Mouse (Mus musculus): ENCODE data around the gene 0610010K14Rik. TPM values are rescaled to one million over a fixed set of nuclear protein-coding genes. Genes with fewer than 3 reads are reported as not detected.

0610010K14Rik gene
- polyA plus RNA-seq, 1 experiment from 2014 or later = 210 TPM

- H3K4me3 ChIP-seq = no peak overlapping the region
- 78% methylated on average over 5 of the region's 5 CpGs for WGBS
- H3K4me1 ChIP-seq = peaks cover 4% of the 10 kb centered on the region
- no peak overlapping the region for H3K27ac ChIP-seq (replicated peaks)
- DNase-seq (ENCODE audit: low spot score) = no peak
- no peaks in the 10 kb centered on the region for H3K36me3 ChIP-seq (replicated peaks)
- H3K27me3 ChIP-seq (replicated peaks; ENCODE audit: low read depth, poor library complexity, severe bottlenecking) = peaks cover 35% of the 10 kb centered on the region
- H3K9me3 ChIP-seq = no peaks in the 10 kb centered on the region
Observed at GRCm38 (mm10) chr11:70208778-70209388, 28.8 kb downstream of the 0610010K14Rik start.

- no peaks in the 10 kb centered on the region for H3K4me1 ChIP-seq
- H3K27me3 ChIP-seq (replicated peaks; ENCODE audit: low read depth, poor library complexity, severe bottlenecking) = peaks cover 19% of the 10 kb centered on the region
- WGBS = 86% methylated on average over 7 of the region's 7 CpGs
- no peak overlapping the region for H3K4me3 ChIP-seq
- no peak for DNase-seq (ENCODE audit: low spot score)
- H3K27ac ChIP-seq (replicated peaks) = no peak overlapping the region
- H3K9me3 ChIP-seq = no peaks in the 10 kb centered on the region
- H3K36me3 ChIP-seq (replicated peaks) = no peaks in the 10 kb centered on the region
Observed at GRCm38 (mm10) chr11:70207283-70207682, 30.4 kb downstream of the 0610010K14Rik start.

DNA sequence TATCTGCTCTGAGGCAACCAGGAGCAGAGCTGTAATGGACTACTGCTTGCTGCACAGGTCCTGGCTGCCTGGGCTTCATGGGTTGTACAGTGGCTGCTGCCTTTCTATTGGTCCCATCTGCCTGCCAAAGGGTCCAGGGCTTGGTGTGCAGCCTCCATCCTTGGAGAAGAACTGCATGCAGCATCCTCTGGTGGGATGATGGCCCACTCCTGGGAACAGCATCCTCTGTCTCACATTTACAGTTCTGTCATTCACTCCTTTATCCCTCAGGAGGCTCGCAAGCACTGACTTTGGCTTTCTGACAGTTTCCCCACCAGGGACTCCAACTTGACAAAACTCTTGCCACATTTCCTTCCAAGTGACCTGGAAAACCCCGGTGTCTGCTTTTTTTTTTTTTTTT lies 30.9 kb downstream of the 0610010K14Rik start:
- Histone ChIP-seq H3K9me3 (no peaks in the 10 kb centered on the region), H3K4me3 (no peak overlapping the region), H3K4me1 (no peaks in the 10 kb centered on the region), H3K36me3 (replicated peaks) (no peaks in the 10 kb centered on the region), H3K27me3 (replicated peaks; ENCODE audit: low read depth, poor library complexity, severe bottlenecking) (peaks cover 14% of the 10 kb centered on the region; the same call in 1 of the 2 replicates), H3K27ac (replicated peaks) (no peak overlapping the region)
- DNase-seq (ENCODE audit: low spot score) = no peak
- WGBS = 78% methylated on average over 2 of the region's 2 CpGs

DNA sequence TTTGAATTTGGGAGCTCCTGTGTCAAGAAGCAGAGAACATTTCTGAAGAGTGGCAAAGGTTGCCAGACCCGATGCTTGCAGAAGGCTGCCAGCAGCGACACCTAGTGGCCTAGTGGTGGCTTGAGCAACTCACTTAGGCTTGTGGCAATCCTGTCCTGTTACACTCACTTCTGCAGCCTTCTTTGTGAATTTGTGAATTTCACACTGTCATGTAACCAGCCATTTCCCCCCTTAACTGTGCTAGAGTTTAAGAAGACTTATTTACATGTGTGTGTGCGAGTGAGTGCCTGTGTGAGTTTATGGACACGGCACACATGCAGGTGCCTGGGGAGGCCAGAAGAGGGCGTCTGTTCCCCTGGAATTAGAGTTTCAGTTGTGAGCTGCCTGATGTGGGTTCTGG lies 36.0 kb downstream of the 0610010K14Rik start:
- Histone ChIP-seq H3K36me3 (replicated peaks) (no peaks in the 10 kb centered on the region), H3K27ac (replicated peaks) (no peak overlapping the region), H3K9me3 (no peaks in the 10 kb centered on the region), H3K27me3 (replicated peaks; ENCODE audit: low read depth, poor library complexity, severe bottlenecking) (0 out of 2 replicates have a peak, but pooled peaks cover 11% of the 10 kb centered on the region), H3K4me3 (no peak overlapping the region), H3K4me1 (peaks cover 15% of the 10 kb centered on the region)
- 35% methylated on average over 5 of the region's 5 CpGs for WGBS
- DNase-seq (ENCODE audit: low spot score) = peak; percentile 85

DNA sequence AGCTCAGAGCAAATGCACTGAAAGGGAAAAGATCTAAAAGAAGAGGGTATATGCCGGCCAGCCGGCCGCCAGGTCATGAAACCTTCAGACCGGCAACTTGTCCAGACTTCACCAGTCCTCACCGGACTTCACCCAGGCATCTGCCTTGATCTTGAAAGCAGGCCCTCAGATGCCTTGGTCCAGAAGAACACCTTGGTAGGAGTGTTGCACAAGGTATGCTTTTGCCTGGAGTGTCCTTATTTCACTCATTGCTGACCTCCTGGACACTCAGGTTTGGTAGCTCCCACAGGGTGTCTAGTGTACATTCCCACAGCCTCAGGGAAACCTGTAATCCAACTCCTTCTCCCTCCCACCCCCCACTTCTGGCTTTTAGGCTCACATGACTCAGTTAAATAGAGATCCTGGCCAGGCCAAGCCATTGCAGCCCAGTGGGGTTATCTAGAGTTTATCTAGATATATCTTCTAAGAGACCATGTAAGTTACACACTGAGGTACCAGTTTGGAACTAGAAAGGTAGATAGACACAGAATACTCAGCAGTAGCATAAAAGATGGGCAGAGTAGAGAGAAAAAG lies 37.6 kb downstream of the 0610010K14Rik start:
- 84% methylated on average over 5 of the region's 5 CpGs for WGBS
- DNase-seq (ENCODE audit: low spot score) = no peak

DNA sequence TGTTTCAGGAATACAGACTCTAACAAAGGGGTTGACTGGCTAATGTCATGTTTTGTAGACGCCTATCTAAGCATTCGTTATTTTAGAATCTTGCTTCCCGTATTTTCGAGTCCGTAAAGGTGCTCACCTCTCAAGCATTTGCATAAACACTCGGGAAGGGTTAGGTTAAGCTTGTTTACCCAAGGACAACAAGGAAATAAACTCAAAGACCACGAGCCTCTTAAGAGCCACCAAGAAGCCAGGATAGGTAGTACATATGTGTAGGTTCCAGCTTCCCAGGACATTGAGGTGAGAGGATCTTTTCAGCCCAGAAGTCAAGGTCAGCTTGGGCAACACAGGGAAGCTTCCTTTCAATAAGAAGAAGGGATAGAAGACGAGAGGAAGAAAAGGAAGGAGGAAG lies 38.6 kb downstream of the 0610010K14Rik start:
- Histone ChIP-seq H3K9me3 (no peaks in the 10 kb centered on the region), H3K36me3 (replicated peaks) (no peaks in the 10 kb centered on the region), H3K27ac (replicated peaks) (no peak overlapping the region), H3K4me3 (no peak overlapping the region), H3K27me3 (replicated peaks; ENCODE audit: low read depth, poor library complexity, severe bottlenecking) (no peaks in the 10 kb centered on the region), H3K4me1 (peaks cover 15% of the 10 kb centered on the region)
- WGBS = 84% methylated on average over 8 of the region's 8 CpGs
- no peak for DNase-seq (ENCODE audit: low spot score)

More for the DNA sequence above, 37.6 kb downstream of the 0610010K14Rik start:
- no peaks in the 10 kb centered on the region for H3K36me3 ChIP-seq (replicated peaks)
- H3K4me3 ChIP-seq = no peak overlapping the region
- H3K4me1 ChIP-seq = peaks cover 15% of the 10 kb centered on the region
- H3K9me3 ChIP-seq = no peaks in the 10 kb centered on the region
- no peak overlapping the region for H3K27ac ChIP-seq (replicated peaks)
- no peaks in the 10 kb centered on the region for H3K27me3 ChIP-seq (replicated peaks; ENCODE audit: low read depth, poor library complexity, severe bottlenecking)

GRCm38 (mm10) chr11:70198332-70198731 lies 39.4 kb downstream of the 0610010K14Rik start:
- H3K9me3 ChIP-seq = no peaks in the 10 kb centered on the region
- no peak overlapping the region for H3K27ac ChIP-seq (replicated peaks)
- no peak overlapping the region for H3K4me3 ChIP-seq
- peaks cover 15% of the 10 kb centered on the region for H3K4me1 ChIP-seq
- 89% methylated on average over 3 of the region's 3 CpGs for WGBS
- no peaks in the 10 kb centered on the region for H3K27me3 ChIP-seq (replicated peaks; ENCODE audit: low read depth, poor library complexity, severe bottlenecking)
- no peaks in the 10 kb centered on the region for H3K36me3 ChIP-seq (replicated peaks)
- no peak for DNase-seq (ENCODE audit: low spot score)

GRCm38 (mm10) chr11:70193354-70194285 lies 44.1 kb downstream of the 0610010K14Rik start:
- H3K27ac ChIP-seq (replicated peaks) = no peak overlapping the region
- no peaks in the 10 kb centered on the region for H3K9me3 ChIP-seq
- no peak overlapping the region for H3K4me3 ChIP-seq
- H3K4me1 ChIP-seq = no peaks in the 10 kb centered on the region
- WGBS = 65% methylated on average over 11 of the region's 11 CpGs
- no peak for DNase-seq (ENCODE audit: low spot score)
- H3K27me3 ChIP-seq (replicated peaks; ENCODE audit: low read depth, poor library complexity, severe bottlenecking) = no peaks in the 10 kb centered on the region
- H3K36me3 ChIP-seq (replicated peaks) = no peaks in the 10 kb centered on the region

GRCm38 (mm10) chr11:70192157-70192556 lies 45.6 kb downstream of the 0610010K14Rik start:
- Histone ChIP-seq H3K27ac (replicated peaks) (no peak overlapping the region), H3K36me3 (replicated peaks) (no peaks in the 10 kb centered on the region), H3K27me3 (replicated peaks; ENCODE audit: low read depth, poor library complexity, severe bottlenecking) (no peaks in the 10 kb centered on the region), H3K4me3 (no peak overlapping the region), H3K9me3 (no peaks in the 10 kb centered on the region), H3K4me1 (no peaks in the 10 kb centered on the region)
- no peak for DNase-seq (ENCODE audit: low spot score)
- WGBS = 87% methylated on average over 4 of the region's 4 CpGs

GRCm38 (mm10) chr11:70191188-70191587 lies 46.5 kb downstream of the 0610010K14Rik start:
- WGBS = 87% methylated on average over 6 of the region's 6 CpGs
- DNase-seq (ENCODE audit: low spot score) = no peak
- no peak overlapping the region for H3K27ac ChIP-seq (replicated peaks)
- no peak overlapping the region for H3K4me3 ChIP-seq
- H3K27me3 ChIP-seq (replicated peaks; ENCODE audit: low read depth, poor library complexity, severe bottlenecking) = no peaks in the 10 kb centered on the region
- no peaks in the 10 kb centered on the region for H3K36me3 ChIP-seq (replicated peaks)
- no peaks in the 10 kb centered on the region for H3K9me3 ChIP-seq
- H3K4me1 ChIP-seq = no peaks in the 10 kb centered on the region

- no peaks in the 10 kb centered on the region for H3K36me3 ChIP-seq (replicated peaks)
- H3K4me3 ChIP-seq = no peak overlapping the region
- H3K9me3 ChIP-seq = no peaks in the 10 kb centered on the region
- 89% methylated on average over 28 of the region's 28 CpGs for WGBS
- no peaks in the 10 kb centered on the region for H3K4me1 ChIP-seq
- no peaks in the 10 kb centered on the region for H3K27me3 ChIP-seq (replicated peaks; ENCODE audit: low read depth, poor library complexity, severe bottlenecking)
- H3K27ac ChIP-seq (replicated peaks) = no peak overlapping the region
- no peak for DNase-seq (ENCODE audit: low spot score)
Observed at GRCm38 (mm10) chr11:70189319-70190134, 48.2 kb downstream of the 0610010K14Rik start.
